Mouse (Mus musculus) CH12.LX (cell line): ENCODE measurements around the gene Nlrc5. TPM values are rescaled to one million over a fixed set of nuclear protein-coding genes. Genes with fewer than 3 reads are reported as not detected.

ENCODE experiments used
- DNase-seq: peaks from one replicate; pipeline ENCODE4 v3.0.0-alpha.2; 2013; ENCODE audit errors: extremely low read depth
- H3K27ac ChIP-seq: 2 replicates; pipeline ENCODE4 v1.5.1; 2012; ENCODE audit warnings: low read depth, mild to moderate bottlenecking, control low read depth, moderate library complexity; ENCODE audit not compliant: insufficient read depth
- H3K27me3 ChIP-seq: replicated peaks from 2 replicates; pipeline ENCODE3; 2012; ENCODE audit warnings: inconsistent platforms
- H3K36me3 ChIP-seq, 2 experiments: replicated peaks in 1 of 2; 2 replicates each; pipeline versions ENCODE3 to v1.6.1; 2012; ENCODE audit warnings: inconsistent platforms in 1 of 2, low read length in 1 of 2, mild to moderate bottlenecking in 1 of 2, mixed read lengths in 1 of 2, moderate library complexity in 1 of 2; ENCODE audit not compliant: control insufficient read depth in 1 of 2, insufficient read depth in 1 of 2
- H3K4me1 ChIP-seq, 2 experiments: 2 replicates each; pipeline ENCODE4 v1.6.1; 2012; ENCODE audit warnings: inconsistent platforms in 1 of 2, moderate library complexity in 1 of 2; ENCODE audit not compliant: insufficient read depth in 2 of 2, control insufficient read depth in 1 of 2
- H3K4me2 ChIP-seq: 2 replicates; pipeline ENCODE4 v1.6.1; 2012; ENCODE audit warnings: low read depth, mild to moderate bottlenecking, control low read depth; ENCODE audit not compliant: poor library complexity, insufficient read depth, severe bottlenecking
- H3K4me3 ChIP-seq, 3 experiments: fragments of 150-350 bp in 1 of 3; sonication (generic) in 1 of 3; replicated peaks in 1 of 3; 2 replicates each; pipeline versions ENCODE3 to v1.5.1; 2011 to 2012; ENCODE audit warnings: low read depth in 2 of 3, low read length in 2 of 3, mild to moderate bottlenecking in 2 of 3, moderate library complexity in 2 of 3, control low read depth in 1 of 3, improper control_type of control experiment in 1 of 3, inconsistent platforms in 1 of 3, mixed read lengths in 1 of 3; ENCODE audit not compliant: poor library complexity in 1 of 3
- H3K79me2 ChIP-seq: replicated peaks from 2 replicates; pipeline ENCODE4 v1.6.1; 2012; ENCODE audit warnings: mild to moderate bottlenecking, moderate library complexity; ENCODE audit not compliant: control insufficient read depth, poor library complexity, insufficient read depth, severe bottlenecking; ENCODE audit errors: extremely low read depth
- H3K9ac ChIP-seq: 2 replicates; pipeline ENCODE4 v1.6.1; 2012; ENCODE audit warnings: low read depth, mild to moderate bottlenecking, control low read depth, moderate library complexity; ENCODE audit not compliant: insufficient read depth
- H3K9me3 ChIP-seq: replicated peaks from 2 replicates; pipeline ENCODE3; 2012; ENCODE audit warnings: low read length, inconsistent platforms, mixed read lengths
- BHLHE40 ChIP-seq: IDR thresholded peaks from 2 replicates; pipeline ENCODE4 v1.6.1; 2011; ENCODE audit warnings: mild to moderate bottlenecking, low read depth, low read length, improper control_type of control experiment
- CHD2 ChIP-seq: IDR thresholded peaks from 2 replicates; pipeline ENCODE4 v1.6.1; 2011; ENCODE audit warnings: low read length, improper control_type of control experiment
- CTCF ChIP-seq, 2 experiments: IDR thresholded peaks in 1 of 2; conservative IDR thresholded peaks in 1 of 2; 2 replicates each; pipeline ENCODE4 v1.5.1; 2011 to 2012; ENCODE audit warnings: low read depth in 2 of 2, low read length in 2 of 2, improper control_type of control experiment in 1 of 2, inconsistent platforms in 1 of 2, mild to moderate bottlenecking in 1 of 2, moderate library complexity in 1 of 2
- E2F4 ChIP-seq: IDR thresholded peaks from 2 replicates; pipeline ENCODE4 v1.6.1; 2011; ENCODE audit warnings: low read depth, low read length, improper control_type of control experiment; ENCODE audit not compliant: insufficient replicate concordance
- ELF1 ChIP-seq: IDR thresholded peaks from 2 replicates; pipeline ENCODE4 v1.6.1; 2014; ENCODE audit warnings: low read depth, mild to moderate bottlenecking, inconsistent platforms, low read length, improper control_type of control experiment
- ETS1 ChIP-seq: conservative IDR thresholded peaks from 2 replicates; pipeline ENCODE4 v1.6.1; 2012; ENCODE audit warnings: low read depth, mild to moderate bottlenecking, inconsistent platforms, low read length, improper control_type of control experiment, moderate library complexity
- GABPA ChIP-seq: IDR thresholded peaks from 2 replicates; pipeline ENCODE4 v1.6.1; 2012; ENCODE audit warnings: low read depth, low read length, improper control_type of control experiment, inconsistent platforms; ENCODE audit not compliant: insufficient replicate concordance
- HCFC1 ChIP-seq: IDR thresholded peaks from 2 replicates; pipeline ENCODE4 v1.6.1; 2012; ENCODE audit warnings: low read depth, mild to moderate bottlenecking, inconsistent platforms, low read length, improper control_type of control experiment
- IRF4 ChIP-seq: IDR thresholded peaks from 2 replicates; pipeline ENCODE4 v1.6.1; 2014; ENCODE audit warnings: low read depth, mild to moderate bottlenecking, inconsistent platforms, low read length, improper control_type of control experiment
- KAT2A ChIP-seq: IDR thresholded peaks from 2 replicates; pipeline ENCODE4 v1.6.1; 2012; ENCODE audit warnings: low read length, improper control_type of control experiment, inconsistent platforms; ENCODE audit not compliant: insufficient replicate concordance
- MAFK ChIP-seq: IDR thresholded peaks from 2 replicates; pipeline ENCODE4 v1.6.1; 2011; ENCODE audit warnings: low read length, improper control_type of control experiment; ENCODE audit not compliant: insufficient replicate concordance
- MAZ ChIP-seq: IDR thresholded peaks from 2 replicates; pipeline ENCODE4 v1.6.1; 2012; ENCODE audit warnings: low read depth, mild to moderate bottlenecking, inconsistent platforms, low read length, improper control_type of control experiment, moderate library complexity
- MEF2A ChIP-seq: IDR thresholded peaks from 2 replicates; pipeline ENCODE4 v1.6.1; 2014; ENCODE audit warnings: low read depth, mild to moderate bottlenecking, inconsistent platforms, low read length, improper control_type of control experiment, borderline replicate concordance
- MXI1 ChIP-seq: IDR thresholded peaks from 2 replicates; pipeline ENCODE4 v1.6.1; 2011; ENCODE audit warnings: mild to moderate bottlenecking, low read depth, low read length, improper control_type of control experiment
- MYC ChIP-seq: IDR thresholded peaks from 2 replicates; pipeline ENCODE4 v1.6.1; 2011; ENCODE audit warnings: low read depth, mild to moderate bottlenecking, improper control_type of control experiment, low read length
- PAX5 ChIP-seq: IDR thresholded peaks from 2 replicates; pipeline ENCODE4 v1.6.1; 2012; ENCODE audit warnings: low read length, inconsistent platforms, mixed read lengths
- RAD21 ChIP-seq: IDR thresholded peaks from 2 replicates; pipeline ENCODE4 v1.6.1; 2011; ENCODE audit warnings: low read depth, mild to moderate bottlenecking, low read length, improper control_type of control experiment, moderate library complexity
- SMC3 ChIP-seq: IDR thresholded peaks from 2 replicates; pipeline ENCODE4 v1.6.1; 2011; ENCODE audit warnings: low read depth, low read length, improper control_type of control experiment
- TBP ChIP-seq: conservative IDR thresholded peaks from 2 replicates; pipeline ENCODE4 v1.6.1; 2011; ENCODE audit warnings: low read depth, low read length, improper control_type of control experiment
- TCF12 ChIP-seq: IDR thresholded peaks from 2 replicates; pipeline ENCODE4 v1.6.1; 2014; ENCODE audit warnings: low read depth, mild to moderate bottlenecking, inconsistent platforms, low read length, improper control_type of control experiment
- ZC3H11A ChIP-seq: IDR thresholded peaks from 2 replicates; pipeline ENCODE4 v1.6.1; 2012; ENCODE audit warnings: low read depth, mild to moderate bottlenecking, inconsistent platforms, low read length, improper control_type of control experiment
- ZKSCAN1 ChIP-seq: IDR thresholded peaks from 2 replicates; pipeline ENCODE4 v1.6.1; 2012; ENCODE audit warnings: low read depth, inconsistent platforms, low read length, improper control_type of control experiment, borderline replicate concordance
- ZMIZ1 ChIP-seq: IDR thresholded peaks from 2 replicates; pipeline ENCODE4 v1.6.1; 2012; ENCODE audit warnings: low read depth, mild to moderate bottlenecking, inconsistent platforms, low read length, improper control_type of control experiment
- dilution Hi-C: fragments of 300-500 bp; cut with MboI; formaldehyde crosslinking; loops from 2 replicates; pipeline ENCODE4 v1.14.3; 2020; ENCODE audit warnings: low sequenced_read_pairs; ENCODE audit not compliant: extremely low pct_unique_long_range_greater_than_20kb, extremely low pct_ligation_motif_present
- in situ Hi-C: fragments of 300-500 bp; cut with MboI; formaldehyde crosslinking; loops from 3 replicates; pipeline ENCODE4 v1.14.3; 2019; ENCODE audit warnings: low sequenced_read_pairs, low pct_ligation_motif_present, low pct_unique_long_range_greater_than_20kb, mixed read lengths
- polyA plus RNA-seq: library from polyadenylated mRNA; unstranded; fragments of >175 nt; gene quantifications from 2 replicates; pipeline ENCODE4 v1.2.1, GENCODE M21; 2012; ENCODE audit warnings: low read depth; ENCODE audit not compliant: insufficient read length
- total RNA-seq, 2 experiments: library from RNA; depleted of rRNA; stranded (reverse); fragments of 300-350 nt in 1 of 2; fragments of >200 nt in 1 of 2; gene quantifications; 2 replicates each; pipeline ENCODE4 v1.2.3; 2012 to 2014

The Nlrc5 gene
- total and polyA plus RNA-seq, 3 experiments, result 58.6 to 72.5 (median 60.2) TPM

GRCm38 (mm10) chr8:94485288-94485687 is 51.1 kb downstream of the Nlrc5 start:
- TF ChIP-seq PAX5, result no peak
- no peak for TF ChIP-seq TCF12
- TF ChIP-seq GABPA, result no peak
- TF ChIP-seq ZC3H11A, result no peak
- TF ChIP-seq IRF4, result no peak
- TF ChIP-seq BHLHE40, result no peak
- TF ChIP-seq MAFK, result no peak
- no peak for TF ChIP-seq ZKSCAN1
- no peak for TF ChIP-seq ETS1
- no peak for TF ChIP-seq MXI1
- Histone ChIP-seq H3K27ac (no peak overlapping the region), H3K36me3 (peaks cover 81 to 96% of the 10 kb centered on the region in 2 experiments), H3K4me3 (no peak overlapping the region), H3K9ac (no peak overlapping the region), H3K4me2 (no peak overlapping the region), H3K79me2 (no peaks in the 10 kb centered on the region), H3K4me1 (peaks cover 3 to 12% of the 10 kb centered on the region in 2 experiments), H3K9me3 (no peaks in the 10 kb centered on the region), H3K27me3 (no peaks in the 10 kb centered on the region)
- in situ Hi-C loops, result no loop called here
- dilution Hi-C loops, result no loop called here
- DNase-seq, result no peak

DNA sequence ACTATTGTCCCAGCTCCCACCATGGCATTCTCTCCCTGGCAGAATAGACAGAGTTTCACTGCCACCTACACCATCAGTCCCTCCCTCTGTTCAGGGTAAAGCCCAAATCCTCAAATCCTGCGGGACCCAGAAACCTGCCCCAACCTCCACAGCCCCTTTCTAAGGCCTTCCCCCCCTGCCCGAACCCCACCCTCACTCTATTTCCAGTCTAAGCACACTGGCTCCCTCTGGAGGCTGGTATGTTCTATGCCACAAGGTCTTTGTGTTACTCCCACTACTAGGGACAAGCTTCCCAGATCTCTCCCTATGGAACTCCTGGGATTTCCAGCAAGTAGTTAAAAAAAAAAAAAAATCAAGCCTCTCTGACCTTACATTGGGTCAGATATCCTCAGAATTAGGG is 51.7 kb downstream of the Nlrc5 start:
- H3K9me3 ChIP-seq, result no peaks in the 10 kb centered on the region
- in situ Hi-C loops (no loop called here), dilution Hi-C loops (no loop called here)
- H3K4me2 ChIP-seq, result no peak overlapping the region
- DNase-seq, result peak; percentile 25
- H3K79me2 ChIP-seq, result no peaks in the 10 kb centered on the region
- H3K9ac ChIP-seq, result no peak overlapping the region
- no peak overlapping the region for H3K4me3 ChIP-seq
- peaks cover 84 to 100% of the 10 kb centered on the region in 2 experiments for H3K36me3 ChIP-seq
- H3K4me1 ChIP-seq, result peaks cover 3 to 12% of the 10 kb centered on the region in 2 experiments
- no peaks in the 10 kb centered on the region for H3K27me3 ChIP-seq
- TF ChIP-seq PAX5 (no peak), TBP (no peak), MEF2A (no peak), ETS1 (no peak), KAT2A (no peak), ELF1 (no peak), RAD21 (peak; percentile 61), CTCF (conservative IDR thresholded peaks at IDR 0.05 in 1 of 2, IDR thresholded peaks at IDR 0.05 in 1 of 2; ENCODE audit: low read depth in 2 of 2, low read length in 2 of 2) (peak in 1 of 2 experiments; percentile 69; a peak in 2 of 4 replicates), SMC3 (peak; percentile 73), HCFC1 (no peak), E2F4 (no peak), CHD2 (no peak), MYC (no peak), ZMIZ1 (no peak), MAZ (peak; percentile 29; the same call in 1 of the 2 replicates)
- no peak overlapping the region; the same call in 1 of the 2 replicates for H3K27ac ChIP-seq
